Mouse (Mus musculus) mesoderm, embryonic 11.5 days (tissue): ENCODE results near the gene Chchd10.
"Not testable (repeated sequence)": the region's sequence is repeated elsewhere in the genome, so short reads cannot be mapped to it uniquely, and the experiment has no call there.

Experiments
- DNase-seq: peaks from one replicate; pipeline ENCODE4 v3.0.0-alpha.2; 2012; ENCODE audit warnings: low read depth, low spot score

Chchd10 gene

DNA sequence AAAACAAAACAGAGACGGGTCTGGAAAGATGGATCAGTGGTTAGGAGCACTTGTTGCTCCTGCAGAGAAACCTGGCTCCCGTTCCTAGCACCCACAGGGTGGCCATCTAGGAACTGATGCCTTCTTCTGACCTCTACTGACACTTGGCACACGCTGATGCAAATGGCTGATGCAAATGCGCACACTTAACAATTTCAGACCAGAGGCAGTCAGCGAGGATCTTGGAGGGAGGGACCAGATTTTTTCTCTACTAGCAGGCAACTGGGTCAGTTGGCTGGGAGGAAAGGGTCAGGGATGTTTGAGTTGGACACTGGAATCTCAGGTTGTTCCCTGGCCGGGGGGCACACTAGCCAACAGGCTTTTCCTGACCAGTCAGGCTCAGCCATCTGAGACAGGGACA, at the start of gene Chchd10:
Gene Chchd10 (plus strand): TSS at position 240 of the 400 bp plus-strand sequence.
- no peak for DNase-seq

DNA sequence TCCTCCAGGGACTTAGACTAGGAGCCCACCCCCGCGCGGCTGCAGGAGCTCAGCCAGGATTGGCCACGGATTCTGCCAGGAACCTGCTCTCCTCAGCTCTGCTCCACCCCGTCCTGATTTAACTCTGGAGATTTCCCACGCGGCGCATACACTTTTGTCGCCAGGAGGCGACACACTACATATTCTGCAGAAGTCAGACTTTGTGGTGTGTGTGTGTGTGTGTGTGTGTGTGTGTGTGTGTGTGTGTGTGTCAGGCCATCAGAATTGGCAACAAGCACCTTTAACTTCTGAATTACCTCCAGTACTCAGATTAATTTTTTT, 49.7 kb upstream of the Chchd10 start:
- DNase-seq: peak; percentile 77

DNA sequence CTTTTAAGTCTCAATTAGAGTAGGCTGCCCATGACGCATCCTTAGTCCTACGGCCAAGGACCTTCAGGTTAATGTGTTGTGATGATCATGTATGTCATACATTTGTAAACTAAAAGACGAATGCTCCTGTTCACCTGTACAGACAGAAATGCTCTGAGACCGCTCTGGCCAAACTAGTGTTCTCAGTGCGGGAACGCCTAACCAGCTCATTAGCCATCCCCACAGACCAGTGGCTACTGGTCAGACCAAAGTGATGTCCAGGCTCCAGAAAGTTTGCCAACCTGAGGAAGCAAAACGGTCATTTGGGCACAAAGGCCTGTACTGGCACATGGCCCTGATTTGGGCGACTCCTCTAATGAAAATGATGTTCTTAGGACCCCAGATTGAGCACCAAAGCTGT, 48.2 kb upstream of the Chchd10 start:
- no peak for DNase-seq

GRCm38 (mm10) chr10:75887504-75887903, 45.4 kb upstream of the Chchd10 start:
- DNase-seq: not testable (repeated sequence)

- DNase-seq: no peak
These were observed 43.4 kb upstream of the Chchd10 start for GRCm38 (mm10) chr10:75889406-75890153.

GRCm38 (mm10) chr10:75893089-75893750, 39.7 kb upstream of the Chchd10 start, which contains the start of gene Derl3:
TSS of gene Derl3 (plus strand) at chr10:75893413.
- DNase-seq: peak; percentile 97

- no peak for DNase-seq
These were observed 38.3 kb upstream of the Chchd10 start for GRCm38 (mm10) chr10:75894601-75895000.

- DNase-seq: no peak
These were observed 37.2 kb upstream of the Chchd10 start for GRCm38 (mm10) chr10:75895730-75896129.

GRCm38 (mm10) chr10:75896208-75896607, 36.7 kb upstream of the Chchd10 start:
- no peak for DNase-seq

GRCm38 (mm10) chr10:75897373-75897772, 35.6 kb upstream of the Chchd10 start:
- peak; percentile 76 for DNase-seq

GRCm38 (mm10) chr10:75898039-75898564, 34.8 kb upstream of the Chchd10 start:
- DNase-seq: no peak

DNA sequence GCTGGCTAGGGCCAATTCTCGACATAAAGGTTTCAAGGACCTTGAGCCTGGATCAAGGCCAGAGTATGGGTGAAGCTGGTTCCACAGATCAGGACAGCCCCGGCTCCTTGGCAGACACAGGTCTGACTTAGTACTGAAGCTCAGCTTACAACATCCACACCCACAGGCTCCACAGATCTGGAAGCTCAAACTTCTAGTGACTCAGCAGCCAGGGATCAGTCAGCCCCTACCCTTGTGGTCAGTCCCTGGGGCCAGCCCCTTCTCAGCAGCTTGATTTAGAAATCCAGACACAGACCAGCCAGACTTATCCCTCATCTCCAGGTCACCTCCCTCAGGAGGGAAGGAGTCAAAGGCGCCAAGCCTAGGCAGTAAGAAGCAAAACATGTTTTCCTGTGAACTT, 34.1 kb upstream of the Chchd10 start:
- no peak for DNase-seq

DNA sequence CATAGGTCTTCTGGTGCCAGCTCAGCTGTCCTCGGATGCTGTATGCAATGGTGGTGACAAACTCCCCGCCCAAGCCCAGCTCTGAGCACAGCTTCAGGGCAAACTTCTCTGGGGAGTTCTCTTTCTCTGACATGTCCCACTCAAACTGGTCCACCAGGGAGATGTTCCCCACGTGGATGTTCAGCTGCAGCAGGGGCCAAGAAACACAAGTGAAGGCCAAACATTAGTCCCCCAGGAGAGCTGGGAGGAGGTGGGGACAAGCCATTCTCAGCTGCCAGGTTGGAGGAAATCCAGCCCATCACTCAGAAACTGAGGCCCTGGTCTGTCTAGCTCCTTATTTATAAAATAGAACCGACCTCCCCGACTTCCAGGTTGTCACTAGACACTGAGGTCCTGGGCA, 28.5 kb upstream of the Chchd10 start:
- no peak for DNase-seq

DNA sequence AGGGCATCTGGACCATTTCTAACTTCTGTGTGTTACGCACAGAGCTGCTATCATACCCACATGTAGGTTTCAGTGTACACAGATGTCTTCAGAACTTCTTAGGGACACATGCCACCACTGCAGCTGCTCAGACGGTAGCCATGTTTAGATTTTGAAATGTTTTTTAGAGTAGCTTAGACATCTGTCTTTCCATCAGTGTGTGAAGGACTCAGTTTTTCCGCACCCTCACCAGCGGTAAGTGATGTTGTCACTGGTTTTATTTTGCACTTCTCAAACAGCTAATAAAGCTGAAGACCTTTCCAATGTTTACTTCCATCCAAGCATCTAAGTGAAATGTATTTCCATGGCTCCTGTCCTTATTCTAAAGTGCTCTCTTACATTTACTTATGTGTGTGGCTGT, 26.0 kb upstream of the Chchd10 start:
- DNase-seq: no peak

GRCm38 (mm10) chr10:75910698-75911097, 22.2 kb upstream of the Chchd10 start:
- no peak for DNase-seq

GRCm38 (mm10) chr10:75913013-75913589, 19.8 kb upstream of the Chchd10 start:
- DNase-seq: no peak

GRCm38 (mm10) chr10:75915557-75915956, 17.4 kb upstream of the Chchd10 start:
- DNase-seq: no peak

DNA sequence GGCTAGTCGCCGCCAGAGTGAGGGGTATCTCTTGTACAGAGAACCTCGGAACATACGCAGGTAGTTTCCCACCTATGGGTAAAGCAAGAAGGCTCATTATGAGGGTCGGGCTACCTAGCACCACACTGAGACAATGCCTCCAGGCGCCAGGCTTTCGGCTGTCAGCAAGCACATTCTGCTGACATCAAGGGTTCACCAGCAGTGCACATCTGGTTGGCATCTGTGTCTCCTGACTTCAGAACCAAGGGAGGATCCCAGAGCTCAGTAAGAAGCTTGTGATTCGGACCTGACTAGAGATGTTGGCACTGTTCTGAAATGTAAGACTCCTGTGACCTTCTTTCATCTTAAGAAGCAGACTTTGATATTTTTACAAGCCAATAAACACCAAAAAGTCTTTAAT, 16.1 kb upstream of the Chchd10 start:
- DNase-seq: peak; percentile 49

DNA sequence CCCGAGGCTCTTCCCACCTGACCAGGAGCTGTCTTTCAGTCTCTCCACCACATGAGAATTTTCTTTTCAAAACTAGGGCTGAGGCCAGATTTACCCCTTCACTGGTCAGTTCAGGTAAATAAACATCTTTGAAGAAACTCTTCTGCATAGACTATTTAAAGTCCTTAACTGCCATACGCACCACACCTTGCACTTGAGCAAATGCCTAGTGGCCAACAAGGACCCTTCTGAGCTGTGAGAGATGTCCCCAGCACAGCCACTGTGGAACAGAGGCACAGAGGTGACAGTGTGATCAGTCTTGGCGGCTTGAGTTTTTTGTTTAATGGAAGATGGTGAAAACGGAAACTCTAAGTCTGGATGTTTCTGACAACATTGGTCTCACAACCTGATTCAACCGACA, 13.9 kb upstream of the Chchd10 start:
- no peak for DNase-seq

DNA sequence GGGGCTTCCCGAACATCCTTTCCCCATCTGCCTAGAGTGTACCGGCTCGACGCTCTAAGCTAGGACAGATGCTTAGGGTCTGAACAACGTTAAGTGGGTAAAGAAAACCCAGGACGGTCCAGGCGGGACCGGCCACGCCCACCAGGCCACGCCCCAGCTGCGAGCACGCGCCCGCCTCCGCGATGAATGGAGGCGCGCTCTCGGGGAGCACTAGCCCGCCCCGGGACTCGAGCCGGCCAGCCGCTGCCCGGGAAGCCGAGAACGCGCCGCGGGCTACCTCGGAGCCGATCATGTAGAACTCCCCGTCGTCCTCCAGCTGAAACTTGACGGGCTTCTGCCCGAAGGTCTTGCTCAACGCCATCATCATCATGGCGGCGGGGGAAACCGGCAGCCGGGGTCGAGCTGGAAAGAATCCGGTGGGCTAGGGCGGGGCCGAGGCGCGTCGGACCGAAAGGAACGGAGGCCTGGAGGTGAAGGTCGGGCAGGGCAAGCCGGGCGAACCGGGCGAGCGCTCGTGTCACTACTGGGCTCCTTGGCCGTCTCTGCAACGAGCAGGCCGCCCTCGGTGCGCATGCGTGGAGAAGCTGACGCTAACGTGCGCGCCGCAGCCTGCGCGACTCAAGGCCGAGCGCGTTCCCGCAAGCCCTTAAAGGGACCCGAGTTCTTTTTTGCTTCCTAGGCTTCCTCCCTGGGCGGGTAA, 11.8 kb upstream of the Chchd10 start, which contains the start of gene Smarcb1:
Gene Smarcb1 (minus strand): TSS at position 592 of the 700 bp plus-strand sequence.
- peak; percentile 95 for DNase-seq

- no peak for DNase-seq
These were observed 11.0 kb upstream of the Chchd10 start for GRCm38 (mm10) chr10:75921726-75922560.
